Mouse (Mus musculus): ENCODE measurements around the gene Tshz2.

Tshz2 gene

DNA sequence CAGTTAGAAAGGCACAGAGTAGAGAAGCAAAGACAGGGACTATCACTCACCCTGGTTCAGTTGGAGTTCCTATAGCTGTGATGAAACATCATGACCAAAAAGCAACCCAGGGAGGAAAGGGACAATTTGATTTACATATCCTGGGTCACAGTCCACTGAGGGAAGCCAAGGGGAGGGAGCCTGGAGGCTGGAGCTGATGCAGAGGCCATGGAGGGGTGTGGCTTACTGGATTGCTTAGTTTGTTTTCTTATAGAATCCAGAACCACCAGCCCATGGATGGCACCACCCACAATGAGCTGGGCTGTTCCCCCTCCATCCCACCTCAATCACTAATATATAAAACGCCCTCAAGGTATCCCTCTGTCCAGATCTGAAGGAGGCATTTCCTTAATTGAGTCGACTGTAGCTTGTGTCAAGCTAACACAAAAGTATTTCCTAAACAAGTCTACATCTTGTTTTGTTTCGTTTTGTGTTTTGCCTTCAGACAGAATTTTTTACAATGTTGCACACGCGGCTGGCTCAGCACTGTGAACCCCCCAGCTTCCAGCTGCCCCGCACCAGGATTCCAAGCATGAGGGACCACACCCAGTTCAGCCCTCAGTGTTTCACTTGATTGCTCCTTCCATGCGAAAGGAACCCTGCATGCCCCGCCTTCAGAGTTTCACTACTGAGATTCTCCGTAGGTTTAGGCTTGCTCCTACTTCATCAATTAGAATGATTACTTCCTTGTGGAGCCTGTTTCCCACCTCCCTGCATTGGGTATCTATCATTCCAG lies 413.7 kb downstream of the Tshz2 start:
- DNase-seq (ENCODE audit: low spot score) = no peak

DNA sequence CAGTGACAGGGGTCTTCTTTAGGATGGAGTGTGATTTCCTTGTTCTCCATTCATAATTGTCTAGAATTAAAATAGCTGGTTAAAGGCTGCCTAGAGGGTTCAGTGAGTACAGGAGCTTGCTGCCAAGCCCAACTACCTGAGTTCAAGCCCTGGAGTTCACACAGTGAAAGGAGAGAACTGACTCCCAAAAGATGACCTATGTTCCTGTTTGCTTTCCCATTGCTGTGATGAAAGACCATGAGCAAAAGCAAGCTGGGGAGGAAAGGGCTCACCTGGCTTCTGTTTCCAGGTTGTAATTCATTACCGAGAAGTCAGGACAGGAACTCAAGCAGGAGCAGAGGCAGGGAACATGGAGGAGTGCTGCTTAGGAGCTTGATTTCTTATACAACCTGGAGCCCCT lies 416.0 kb downstream of the Tshz2 start:
- no peak for DNase-seq (ENCODE audit: low spot score)

DNA sequence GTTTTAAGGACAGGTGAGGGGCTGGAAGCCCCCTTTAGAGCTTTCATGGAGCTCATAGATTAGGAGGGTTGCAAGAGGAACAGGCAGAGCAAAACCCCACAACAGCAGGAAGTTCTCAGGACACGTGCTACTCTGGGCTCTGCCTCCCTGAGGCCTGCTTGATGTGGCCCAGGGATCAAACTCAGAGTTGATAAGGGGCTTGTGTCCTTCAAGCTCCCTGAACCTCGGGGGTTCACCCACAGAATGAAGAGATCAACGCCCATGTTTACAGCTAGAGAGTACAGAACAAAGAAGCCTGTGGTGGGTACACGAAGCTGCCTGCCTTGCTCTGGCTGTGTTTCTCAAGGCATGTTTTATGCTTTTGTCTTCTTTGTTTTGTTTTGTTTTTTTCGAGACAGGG lies 417.8 kb downstream of the Tshz2 start:
- no peak for DNase-seq (ENCODE audit: low spot score)

DNA sequence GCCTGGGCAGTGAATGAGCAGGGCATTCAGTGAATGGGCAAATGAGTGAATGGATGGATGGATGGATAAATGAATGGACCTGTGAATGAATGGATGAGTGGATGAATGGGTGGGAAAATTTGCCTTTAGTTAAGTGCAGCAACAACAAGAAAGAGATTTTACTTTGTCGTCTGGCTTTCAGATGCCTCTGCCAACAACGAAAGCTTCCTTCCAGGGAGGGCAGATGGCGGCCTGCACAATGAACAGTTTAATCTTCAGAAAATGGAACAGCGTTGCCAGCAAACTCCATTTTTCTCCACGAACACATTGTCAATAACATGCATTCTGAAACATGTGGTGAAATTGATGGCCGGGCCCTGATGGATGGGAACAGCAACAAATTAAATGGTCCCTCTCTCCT lies 418.6 kb downstream of the Tshz2 start:
- no peak for DNase-seq (ENCODE audit: low spot score)

GRCm38 (mm10) chr2:170054943-170055342 lies 422.1 kb downstream of the Tshz2 start:
- no peak for DNase-seq (ENCODE audit: low spot score)

DNA sequence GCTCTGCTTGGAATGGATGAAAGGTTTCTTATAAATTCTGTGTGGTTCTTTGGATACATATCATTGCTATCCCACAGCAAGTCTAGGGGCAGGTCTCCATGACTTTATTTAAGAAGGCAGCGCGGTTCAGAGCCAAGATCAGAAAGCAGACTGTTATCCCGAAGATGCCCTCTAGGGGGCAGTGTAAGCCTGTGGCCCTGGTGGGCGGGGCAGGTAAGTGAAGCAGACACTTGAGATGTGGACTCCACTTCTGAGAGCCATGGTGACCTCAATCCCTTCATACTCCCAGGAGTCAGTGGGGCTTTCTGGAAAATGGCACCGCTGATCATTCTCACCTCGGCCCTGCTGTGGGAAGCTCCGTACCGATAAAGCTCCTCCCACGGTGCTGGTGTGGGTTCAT lies 422.6 kb downstream of the Tshz2 start:
- DNase-seq (ENCODE audit: low spot score) = no peak

DNA sequence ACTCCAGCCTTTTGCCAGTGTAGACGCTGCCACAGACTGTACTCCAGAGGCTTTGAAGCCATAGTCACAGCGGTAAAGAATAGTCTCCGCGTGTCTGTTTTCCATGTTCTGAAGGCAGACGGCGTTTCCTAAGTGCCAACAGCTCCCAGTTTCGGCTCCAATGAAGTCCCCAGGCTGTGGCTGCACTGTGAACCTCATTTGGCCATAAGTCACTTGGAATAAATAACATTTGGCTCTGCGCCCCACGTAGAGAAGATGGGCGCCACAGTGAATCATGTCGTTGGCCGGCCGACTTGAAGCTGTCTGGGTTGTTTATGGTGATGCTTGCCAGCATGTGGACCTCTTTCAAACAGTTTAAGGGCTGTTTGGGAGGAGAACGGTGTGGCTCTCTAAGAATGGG lies 426.0 kb downstream of the Tshz2 start:
- DNase-seq (ENCODE audit: low spot score) = no peak

- DNase-seq (ENCODE audit: low spot score) = no peak
Observed at GRCm38 (mm10) chr2:170060066-170060465, 427.3 kb downstream of the Tshz2 start.

DNA sequence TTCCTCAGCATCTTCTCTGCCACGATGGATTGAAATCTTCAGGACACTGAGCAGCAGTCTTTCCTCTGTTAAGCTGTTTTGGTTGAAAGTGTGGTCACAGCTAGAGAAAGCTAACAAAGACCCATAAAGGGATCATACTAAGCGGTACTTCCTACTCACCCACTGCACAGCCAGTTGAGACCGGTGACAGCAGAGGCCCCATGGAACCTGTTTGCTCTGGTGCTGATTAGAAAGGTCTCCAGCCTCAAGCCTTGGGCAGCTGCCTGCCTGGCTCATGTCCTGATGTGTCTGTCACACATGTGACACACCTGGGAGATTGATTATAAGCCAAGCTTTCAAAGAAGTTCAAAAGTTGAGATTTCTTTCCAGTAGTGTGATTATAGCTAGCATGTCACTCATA lies 429.6 kb downstream of the Tshz2 start:
- no peak for DNase-seq (ENCODE audit: low spot score)

GRCm38 (mm10) chr2:170069976-170070375 lies 437.2 kb downstream of the Tshz2 start:
- no peak for DNase-seq (ENCODE audit: low spot score)

DNA sequence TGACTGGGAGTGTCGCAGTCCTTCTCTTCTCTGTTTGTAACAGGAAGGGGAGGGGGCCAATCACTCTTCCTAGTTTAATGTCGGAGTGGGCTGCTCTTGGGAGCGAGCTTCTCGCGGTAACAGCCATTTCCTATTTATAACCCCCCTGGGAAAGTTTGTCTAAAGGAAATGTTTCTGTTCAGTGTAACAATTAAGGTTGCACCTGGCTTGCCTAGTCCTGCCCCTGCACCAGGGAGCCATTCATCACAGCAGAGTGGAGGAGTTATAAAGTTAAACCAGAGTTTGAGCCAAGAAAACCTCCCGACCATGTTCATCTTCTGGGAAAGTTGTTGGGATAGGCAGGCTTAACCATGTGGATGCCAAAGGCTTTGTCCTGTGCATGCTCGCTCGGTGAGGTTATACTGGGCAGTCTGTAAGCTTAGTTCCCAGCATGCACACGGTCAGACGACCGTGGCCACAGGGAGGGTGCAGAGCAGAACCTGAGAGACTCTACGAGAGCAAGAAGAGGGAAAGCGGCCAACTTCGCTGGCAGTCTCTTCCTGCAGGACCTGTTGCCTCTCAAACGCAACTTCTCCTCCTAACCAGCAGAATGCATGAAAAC lies 437.9 kb downstream of the Tshz2 start:
- DNase-seq (ENCODE audit: low spot score) = no peak

- no peak for DNase-seq (ENCODE audit: low spot score)
Observed at GRCm38 (mm10) chr2:170076941-170077490, 444.2 kb downstream of the Tshz2 start.

DNA sequence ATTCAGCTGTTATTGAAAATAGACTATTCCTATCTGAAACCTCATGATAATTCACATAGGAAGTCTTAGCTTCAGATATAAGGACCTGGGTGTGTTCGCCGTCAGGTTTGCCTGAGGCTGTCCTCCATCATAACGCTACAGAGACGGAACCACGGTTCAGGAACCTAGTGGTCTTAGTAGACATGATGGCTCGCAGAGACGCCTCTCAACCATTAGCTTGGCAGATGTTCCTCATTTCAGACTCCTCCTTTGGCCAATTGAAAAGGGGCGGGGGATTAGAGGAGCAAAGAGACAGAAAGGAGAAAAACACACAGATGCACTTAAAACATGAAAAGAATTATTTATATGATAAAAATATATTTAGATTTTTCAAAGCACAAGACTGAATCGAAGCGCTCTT lies 445.2 kb downstream of the Tshz2 start:
- DNase-seq (ENCODE audit: low spot score) = no peak

- no peak for DNase-seq (ENCODE audit: low spot score)
Observed at GRCm38 (mm10) chr2:170078442-170079017, 445.7 kb downstream of the Tshz2 start.

- no peak for DNase-seq (ENCODE audit: low spot score)
Observed at GRCm38 (mm10) chr2:170091563-170092443, 459.0 kb downstream of the Tshz2 start.

DNA sequence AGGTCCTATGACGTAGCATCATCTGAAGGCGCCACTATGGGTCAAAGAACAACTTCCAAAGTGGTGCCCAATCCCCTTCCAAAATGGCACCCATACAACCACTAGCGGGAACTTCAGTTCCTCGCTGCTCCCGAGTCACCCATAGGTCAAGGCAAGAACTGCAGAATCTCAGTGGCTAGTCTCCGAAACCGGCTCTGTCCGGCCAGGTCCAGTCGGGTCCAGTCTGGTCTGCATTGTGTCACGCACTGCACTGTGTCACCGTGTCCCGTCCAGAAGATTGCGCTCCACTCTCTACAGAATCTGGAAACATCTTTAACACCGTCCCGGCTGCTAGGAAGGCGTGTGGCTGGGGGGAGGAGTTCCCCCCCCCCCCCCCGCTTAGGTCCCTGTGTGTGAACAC lies 461.4 kb downstream of the Tshz2 start:
- no peak for DNase-seq (ENCODE audit: low spot score)

GRCm38 (mm10) chr2:170094871-170095270 lies 462.1 kb downstream of the Tshz2 start:
- no peak for DNase-seq (ENCODE audit: low spot score)

DNA sequence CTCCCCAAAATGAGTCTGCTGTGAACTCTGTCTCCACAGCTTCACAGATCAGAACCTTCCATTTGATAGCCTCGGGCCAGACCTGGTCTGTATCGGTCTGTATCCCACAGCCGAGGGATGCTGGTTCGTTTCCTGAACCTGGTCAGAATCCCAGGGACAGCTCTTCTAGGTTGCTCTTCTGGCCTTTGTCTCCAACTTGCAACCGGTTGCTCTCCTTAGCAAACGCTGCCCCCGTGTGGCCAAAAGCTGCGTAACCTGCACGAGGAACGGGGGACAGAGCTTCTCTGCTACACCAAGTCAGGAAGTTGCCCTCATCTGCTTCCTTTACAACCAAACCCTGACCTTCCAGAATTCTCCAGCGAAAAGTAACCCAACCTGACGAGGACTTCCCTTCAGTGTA lies 468.3 kb downstream of the Tshz2 start:
- peak; percentile 53 for DNase-seq (ENCODE audit: low spot score)

DNA sequence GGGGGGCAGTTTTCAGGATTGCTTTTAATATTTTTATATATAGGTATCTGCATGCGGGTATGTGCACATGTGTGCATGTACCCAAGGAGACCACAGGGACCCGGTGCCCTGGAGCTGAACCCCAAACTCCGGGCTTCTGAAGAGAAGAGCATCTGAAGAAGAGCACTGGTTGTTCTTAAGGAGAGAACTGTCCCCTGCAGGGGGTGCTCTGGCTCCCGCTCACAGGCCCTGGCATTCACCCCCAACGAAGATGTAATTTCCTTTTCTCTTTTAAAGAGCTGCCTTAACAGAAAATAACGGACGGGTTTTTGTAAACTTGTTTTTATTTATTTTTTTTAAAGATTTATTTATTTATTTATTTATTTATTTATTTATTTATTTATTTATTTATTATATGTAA lies 469.1 kb downstream of the Tshz2 start:
- no peak for DNase-seq (ENCODE audit: low spot score)

- no peak for DNase-seq (ENCODE audit: low spot score)
Observed at GRCm38 (mm10) chr2:170103341-170103740, 470.5 kb downstream of the Tshz2 start.

- no peak for DNase-seq (ENCODE audit: low spot score)
Observed at GRCm38 (mm10) chr2:170103852-170104251, 471.0 kb downstream of the Tshz2 start.

GRCm38 (mm10) chr2:170104396-170104795 lies 471.6 kb downstream of the Tshz2 start:
- DNase-seq (ENCODE audit: low spot score) = no peak
